Mouse (Mus musculus): ENCODE data around the gene Uqcc3.

- TF ChIP-seq CTCF (IDR thresholded peaks at IDR 0.05) (no peak), POLR2A (IDR thresholded peaks at IDR 0.05; ENCODE audit: insufficient read depth, low read depth, low read length) (no peak)
These were observed 14.8 kb upstream of the Uqcc3 start for GRCm38 (mm10) chr19:8895397-8895960.

All from heart, adult 2 months (tissue).